Mouse (Mus musculus) erythroid progenitor cell, adult 5-6 weeks (primary cell): ENCODE data around the gene Il27ra. TPM values are rescaled to one million over a fixed set of nuclear protein-coding genes. Genes with fewer than 3 reads are reported as not detected.
"Not testable (repeated sequence)": the region's sequence is repeated elsewhere in the genome, so short reads cannot be mapped to it uniquely, and the experiment has no call there.

ENCODE experiments used
- ATAC-seq: replicated peaks from 2 replicates; pipeline ENCODE4 v1.8.0; 2016; ENCODE audit warnings: moderate number of reproducible peaks, mild to moderate bottlenecking, moderate TSS enrichment, inconsistent platforms; ENCODE audit not compliant: poor library complexity, low FRiP score, severe bottlenecking
- total RNA-seq, 2 experiments: library from RNA; stranded (forward) in 1 of 2; stranded (reverse) in 1 of 2; fragments of 150-400 nt in 1 of 2; fragments of 186-747, 209-891 nt in 1 of 2; gene quantifications; 2 replicates each; pipeline versions ENCODE4 v1.2.3 to v1.2.4; 2015 to 2017; ENCODE audit warnings: low replicate concordance in 2 of 2

The Il27ra gene
- total RNA-seq, 2 experiments from 2014 or later, result 0.61 TPM; not detected in 1

GRCm38 (mm10) chr8:83999057-83999705, 43.2 kb downstream of the Il27ra start:
- no peak for ATAC-seq

GRCm38 (mm10) chr8:83998231-83999056, 43.9 kb downstream of the Il27ra start:
- ATAC-seq, result peak; percentile 41

GRCm38 (mm10) chr8:83997511-83998141, 44.8 kb downstream of the Il27ra start, which contains the start of gene Samd1:
Samd1 (plus strand) TSS chr8:83997672.
- ATAC-seq, result no peak

GRCm38 (mm10) chr8:83996567-83997505, 45.6 kb downstream of the Il27ra start:
- ATAC-seq, result peak; percentile 86

- ATAC-seq, result no peak
Observed at GRCm38 (mm10) chr8:83995973-83996372, 46.4 kb downstream of the Il27ra start.

GRCm38 (mm10) chr8:83994030-83994429, 48.4 kb downstream of the Il27ra start:
- no peak for ATAC-seq

GRCm38 (mm10) chr8:83992488-83992887, 49.9 kb downstream of the Il27ra start:
- peak; percentile 56 for ATAC-seq

- ATAC-seq, result no peak
Observed at GRCm38 (mm10) chr8:83990170-83990569, 52.2 kb downstream of the Il27ra start.

- no peak for ATAC-seq
Observed at GRCm38 (mm10) chr8:83989243-83989642, 53.1 kb downstream of the Il27ra start.

- not testable (repeated sequence) for ATAC-seq
Observed at GRCm38 (mm10) chr8:83983222-83983621, 59.2 kb downstream of the Il27ra start.

- no peak for ATAC-seq
Observed at GRCm38 (mm10) chr8:83982449-83982848, 59.9 kb downstream of the Il27ra start.

- ATAC-seq, result no peak
Observed at GRCm38 (mm10) chr8:83981533-83981932, 60.9 kb downstream of the Il27ra start.

- no peak for ATAC-seq
Observed at GRCm38 (mm10) chr8:83980845-83981244, 61.5 kb downstream of the Il27ra start.

Other genes starting within 250 kb of the Il27ra start
- 0.84 and 7.6 TPM in 2 replicates for gene Adgrl1, start 142.5 kb downstream of the Il27ra start, total RNA-seq (2015; ENCODE audit: low replicate concordance)
- gene Adgrl1, start 142.5 kb downstream of the Il27ra start, total RNA-seq (2017; ENCODE audit: low replicate concordance), result 0.26 and 0.30 TPM in 2 replicates
- gene Gm10644, start 87.4 kb downstream of the Il27ra start, total RNA-seq (2015; ENCODE audit: low replicate concordance), result not detected in 2 replicates
- 1.0 TPM in 1 of 2 replicates, not detected in the other for gene Gm10644, start 87.4 kb downstream of the Il27ra start, total RNA-seq (2017; ENCODE audit: low replicate concordance)
- 188 and 195 TPM in 2 replicates for gene Asf1b, start 87.1 kb downstream of the Il27ra start, total RNA-seq (2015; ENCODE audit: low replicate concordance)
- gene Asf1b, start 87.1 kb downstream of the Il27ra start, total RNA-seq (2017; ENCODE audit: low replicate concordance), result 120 and 123 TPM in 2 replicates
- gene Prkaca, start 69.6 kb downstream of the Il27ra start, total RNA-seq (2015; ENCODE audit: low replicate concordance), result 11.5 and 13.0 TPM in 2 replicates
- 6.7 and 17.2 TPM in 2 replicates for gene Prkaca, start 69.6 kb downstream of the Il27ra start, total RNA-seq (2017; ENCODE audit: low replicate concordance)
- gene Samd1, start 44.9 kb downstream of the Il27ra start, total RNA-seq (2015; ENCODE audit: low replicate concordance), result 114 and 119 TPM in 2 replicates
- 51.6 and 80.9 TPM in 2 replicates for gene Samd1, start 44.9 kb downstream of the Il27ra start, total RNA-seq (2017; ENCODE audit: low replicate concordance)
- 1.8 and 10.5 TPM in 2 replicates for gene 1700067K01Rik, start 41.1 kb downstream of the Il27ra start, total RNA-seq (2015; ENCODE audit: low replicate concordance)
- gene 1700067K01Rik, start 41.1 kb downstream of the Il27ra start, total RNA-seq (2017; ENCODE audit: low replicate concordance), result 2.6 and 4.7 TPM in 2 replicates
- not detected in 2 replicates for gene 2210011C24Rik, start 30.4 kb downstream of the Il27ra start, total RNA-seq (2015; ENCODE audit: low replicate concordance)
- gene 2210011C24Rik, start 30.4 kb downstream of the Il27ra start, total RNA-seq (2017; ENCODE audit: low replicate concordance), result not detected in 2 replicates
- not detected in 2 replicates for gene Palm3, start 21.1 kb downstream of the Il27ra start, total RNA-seq (2015; ENCODE audit: low replicate concordance)
- not detected in 2 replicates for gene Palm3, start 21.1 kb downstream of the Il27ra start, total RNA-seq (2017; ENCODE audit: low replicate concordance)
- not detected in 2 replicates for gene Rln3, start 2.4 kb upstream of the Il27ra start, total RNA-seq (2015; ENCODE audit: low replicate concordance)
- not detected in 2 replicates for gene Rln3, start 2.4 kb upstream of the Il27ra start, total RNA-seq (2017; ENCODE audit: low replicate concordance)
- gene Gm10643, start 22.5 kb upstream of the Il27ra start, total RNA-seq (2015; ENCODE audit: low replicate concordance), result 1.1 TPM in 1 of 2 replicates, not detected in the other
- gene Gm10643, start 22.5 kb upstream of the Il27ra start, total RNA-seq (2017; ENCODE audit: low replicate concordance), result 0.77 and 1.2 TPM in 2 replicates
- gene Rfx1, start 24.2 kb upstream of the Il27ra start, total RNA-seq (2015; ENCODE audit: low replicate concordance), result 7.2 and 14.7 TPM in 2 replicates
- 2.5 and 8.5 TPM in 2 replicates for gene Rfx1, start 24.2 kb upstream of the Il27ra start, total RNA-seq (2017; ENCODE audit: low replicate concordance)
- 8.8 and 17.7 TPM in 2 replicates for gene Dcaf15, start 62.2 kb upstream of the Il27ra start, total RNA-seq (2015; ENCODE audit: low replicate concordance)
- gene Dcaf15, start 62.2 kb upstream of the Il27ra start, total RNA-seq (2017; ENCODE audit: low replicate concordance), result 11.9 and 13.6 TPM in 2 replicates
- gene Podnl1, start 83.4 kb upstream of the Il27ra start, total RNA-seq (2015; ENCODE audit: low replicate concordance), result not detected in 2 replicates
- 0.13 and 1.1 TPM in 2 replicates for gene Podnl1, start 83.4 kb upstream of the Il27ra start, total RNA-seq (2017; ENCODE audit: low replicate concordance)
- gene Cc2d1a, start 105.3 kb upstream of the Il27ra start, total RNA-seq (2015; ENCODE audit: low replicate concordance), result 2.1 and 4.3 TPM in 2 replicates
- gene Cc2d1a, start 105.3 kb upstream of the Il27ra start, total RNA-seq (2017; ENCODE audit: low replicate concordance), result 1.3 and 17.9 TPM in 2 replicates
- gene 4930432K21Rik, start 105.4 kb upstream of the Il27ra start, total RNA-seq (2015; ENCODE audit: low replicate concordance), result not detected in 2 replicates
- 0.51 TPM in 1 of 2 replicates, not detected in the other for gene 4930432K21Rik, start 105.4 kb upstream of the Il27ra start, total RNA-seq (2017; ENCODE audit: low replicate concordance)
- gene Nanos3, start 142.6 kb upstream of the Il27ra start, total RNA-seq (2015; ENCODE audit: low replicate concordance), result not detected in 2 replicates
- gene Nanos3, start 142.6 kb upstream of the Il27ra start, total RNA-seq (2017; ENCODE audit: low replicate concordance), result not detected in 2 replicates
- gene Zswim4, start 194.5 kb upstream of the Il27ra start, total RNA-seq (2015; ENCODE audit: low replicate concordance), result 1.7 and 2.2 TPM in 2 replicates
- 1.9 and 2.6 TPM in 2 replicates for gene Zswim4, start 194.5 kb upstream of the Il27ra start, total RNA-seq (2017; ENCODE audit: low replicate concordance)
- gene D8Ertd738e, start 207.1 kb upstream of the Il27ra start, total RNA-seq (2015; ENCODE audit: low replicate concordance), result 57.3 and 58.3 TPM in 2 replicates
- gene D8Ertd738e, start 207.1 kb upstream of the Il27ra start, total RNA-seq (2017; ENCODE audit: low replicate concordance), result 39.9 and 46.1 TPM in 2 replicates
- 6.7 and 7.2 TPM in 2 replicates for gene Mri1, start 214.7 kb upstream of the Il27ra start, total RNA-seq (2015; ENCODE audit: low replicate concordance)
- gene Mri1, start 214.7 kb upstream of the Il27ra start, total RNA-seq (2017; ENCODE audit: low replicate concordance), result 3.6 and 4.8 TPM in 2 replicates
- gene Ccdc130, start 227.8 kb upstream of the Il27ra start, total RNA-seq (2015; ENCODE audit: low replicate concordance), result 12.6 and 15.9 TPM in 2 replicates
- 3.3 and 24.4 TPM in 2 replicates for gene Ccdc130, start 227.8 kb upstream of the Il27ra start, total RNA-seq (2017; ENCODE audit: low replicate concordance)